In the genomic region with DNA sequence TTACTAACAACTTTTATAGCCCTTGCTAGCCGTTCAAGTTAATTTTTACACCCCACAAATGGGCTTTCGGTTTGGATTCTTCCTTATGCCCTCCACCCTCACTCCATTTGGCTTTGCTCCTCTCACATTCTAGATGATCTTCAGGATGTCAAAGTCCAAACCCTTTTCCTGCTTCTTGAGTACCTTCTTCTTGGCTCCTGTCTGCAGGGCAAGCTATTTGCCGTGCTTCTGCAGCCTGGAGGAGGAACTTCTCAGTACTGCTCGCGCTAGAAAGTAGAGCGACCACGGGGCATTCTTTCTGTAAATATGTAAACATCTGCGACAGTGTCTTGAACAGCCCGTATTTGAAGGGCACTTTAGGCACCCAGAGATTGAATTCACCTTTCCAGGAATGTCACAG, we compare ENCODE assay signal across 8 mouse cellular contexts. TPM values are rescaled to one million over a fixed set of nuclear protein-coding genes. Genes with fewer than 3 reads are reported as not detected.
DNase-seq lines count a peak whose midpoint lies in the region; TF ChIP-seq lines count a peak whose summit lies in the region.

No protein-coding gene starts in this region.

- peak overlapping the region; percentile 36; the same call in 1 of the 2 replicates for H3K27ac ChIP-seq in spleen, adult 2 months (ENCODE audit: insufficient read depth, low read length)
- peak overlapping the region; percentile 95 for H3K27ac ChIP-seq in forebrain, embryonic 10.5 days
- H3K27ac ChIP-seq in midbrain, embryonic 10.5 days (replicated peaks), result peak overlapping the region; percentile 96

- H3K9me3 ChIP-seq in forebrain, embryonic 10.5 days, result no peaks in the 10 kb centered on the region
- H3K9me3 ChIP-seq in midbrain, embryonic 10.5 days (replicated peaks), result no peaks in the 10 kb centered on the region

- no peak for DNase-seq in spleen, adult 2 months (ENCODE audit: low read depth in 1 of 2, low spot score in 2 of 2)
- no peak for DNase-seq in spleen, adult 12 weeks (ENCODE audit: low spot score)
- DNase-seq in forebrain, embryonic 10.5 days (ENCODE audit: extremely low spot score, low spot score), result no peak
- DNase-seq in kidney, adult 8-10 months, result peak; percentile 10 to 42
- peak; percentile 13 for DNase-seq in midbrain, embryonic 10.5 days (ENCODE audit: low spot score)
- no peak for DNase-seq in ovary, postnatal 36 days (ENCODE audit: low spot score)
- no peak for DNase-seq in layer of hippocampus, postnatal 10 days (ENCODE audit: low spot score in 2 of 2)
- DNase-seq in gastrocnemius, postnatal 10 days, result no peak

- no peaks in the 10 kb centered on the region for H3K27me3 ChIP-seq in spleen, adult 2 months (ENCODE audit: control insufficient read depth, insufficient read depth, low read length)
- no peaks in the 10 kb centered on the region for H3K27me3 ChIP-seq in forebrain, embryonic 10.5 days (ENCODE audit: poor library complexity, severe bottlenecking)
- no peaks in the 10 kb centered on the region for H3K27me3 ChIP-seq in midbrain, embryonic 10.5 days (ENCODE audit: low read depth, poor library complexity, severe bottlenecking)

- no peak for TF ChIP-seq POLR2A in spleen, adult 2 months (IDR thresholded peaks at IDR 0.05; ENCODE audit: low read depth, low read length)

- H3K36me3 ChIP-seq in spleen, adult 2 months (ENCODE audit: control insufficient read depth, insufficient read depth, low read length), result no peaks in the 10 kb centered on the region
- 0 out of 2 replicates have a peak, but pooled peaks cover 2% of the 10 kb centered on the region for H3K36me3 ChIP-seq in forebrain, embryonic 10.5 days (replicated peaks)
- H3K36me3 ChIP-seq in midbrain, embryonic 10.5 days, result no peaks in the 10 kb centered on the region

- no peak for TF ChIP-seq CTCF in spleen, adult 2 months (IDR thresholded peaks at IDR 0.05; ENCODE audit: extremely low read depth, insufficient read depth, insufficient read length, insufficient replicate concordance)

- WGBS in spleen, adult 2 months, result 4% methylated on average over 9 of the region's 9 CpGs
- 7% methylated on average over 9 of the region's 9 CpGs for WGBS in forebrain, embryonic 10.5 days
- WGBS in midbrain, embryonic 10.5 days, result 11% methylated on average over 9 of the region's 9 CpGs

- H3K4me3 ChIP-seq in spleen, adult 2 months (ENCODE audit: extremely low read depth, insufficient read depth, insufficient read length), result peak overlapping the region; percentile 70; the same call in 1 of the 2 replicates
- H3K4me3 ChIP-seq in forebrain, embryonic 10.5 days, result peak overlapping the region; percentile 75
- peak overlapping the region; percentile 72 for H3K4me3 ChIP-seq in midbrain, embryonic 10.5 days

- H3K4me1 ChIP-seq in spleen, adult 2 months (ENCODE audit: control insufficient read depth, insufficient read depth, insufficient read length), result no peaks in the 10 kb centered on the region; the same call in 1 of the 2 replicates
- peaks cover 30% of the 10 kb centered on the region for H3K4me1 ChIP-seq in forebrain, embryonic 10.5 days
- peaks cover 32% of the 10 kb centered on the region for H3K4me1 ChIP-seq in midbrain, embryonic 10.5 days

RNA-seq across cellular contexts. Expression of gene Agpat4, which starts 0.4 kb away (rescaled TPM):
- 14.4 and 16.1 TPM in 2 replicates for polyA plus RNA-seq in spleen, adult 2 months (2012; rRNA removed)
- 42.2 and 44.7 TPM in 2 replicates for polyA plus RNA-seq in forebrain, embryonic 10.5 days (2016; fragmentation: Nextera tagmentation; extraction: Ambion mirVana)
- polyA plus RNA-seq in midbrain, embryonic 10.5 days (2016; fragmentation: Nextera tagmentation; extraction: Ambion mirVana), result 43.4 and 43.7 TPM in 2 replicates
- 10 to 100 TPM; 62.8 to 65.0 TPM for total RNA-seq in layer of hippocampus, postnatal 10 days (2021)
- 1 to 10 TPM; 5.7 to 7.7 TPM for total RNA-seq in gastrocnemius, postnatal 10 days (2021)

Comparison
In these comparisons a context has a peak if more than half of its experiments do, and no peak if none do; other contexts are left out.
1. DNase-seq: peak in kidney, adult 8-10 months (2 of 2) and midbrain, embryonic 10.5 days (single experiment); none in spleen, adult 2 months (0 of 2), spleen, adult 12 weeks (single experiment), forebrain, embryonic 10.5 days (single experiment), ovary, postnatal 36 days (single experiment), layer of hippocampus, postnatal 10 days (0 of 2) and gastrocnemius, postnatal 10 days (single experiment).
2. H3K27ac ChIP-seq: peak in every context shown above with its lines; median percentile 96 in midbrain, embryonic 10.5 days; 95 in forebrain, embryonic 10.5 days; 36 in spleen, adult 2 months.
3. Peak in every context shown above with its lines, with median percentiles within 50 percentile points of each other: H3K4me3 ChIP-seq.